Mouse (Mus musculus) hindlimb bud, embryonic 11.5 days (tissue): Measurements from ENCODE around the gene Gsg1.

ENCODE experiments used
- DNase-seq: peaks from one replicate; pipeline ENCODE4 v3.0.0-alpha.2; 2012; ENCODE audit warnings: low read depth, low spot score; ENCODE audit errors: extremely low spot score

Gene Gsg1

DNA sequence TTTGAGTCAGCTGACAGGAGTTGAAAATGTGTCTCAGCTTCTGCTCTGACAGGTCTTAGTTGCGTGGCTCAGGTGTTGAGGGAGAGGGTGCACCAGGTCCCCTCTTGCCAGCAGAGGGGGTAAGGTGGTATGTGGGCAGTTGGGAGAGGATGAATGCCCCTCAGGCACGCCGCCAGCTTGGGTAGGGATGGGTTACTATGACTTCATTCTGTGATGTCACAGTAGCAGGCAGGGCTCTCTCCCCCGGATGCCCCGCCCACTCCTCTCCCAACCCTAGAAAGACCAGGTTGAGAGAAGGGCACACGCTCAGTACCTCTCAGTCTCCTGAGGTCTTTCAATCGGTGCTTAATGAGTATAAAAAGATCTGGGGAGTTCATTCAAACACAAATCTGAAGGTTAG is at the start of gene Gsg1:
Gene Gsg1, minus strand, starts transcription at position 199 of the 400 bp plus-strand sequence.
- DNase-seq = no peak

- no peak for DNase-seq
These were observed 48.4 kb upstream of the Gsg1 start for GRCm38 (mm10) chr6:135302421-135303125.

DNA sequence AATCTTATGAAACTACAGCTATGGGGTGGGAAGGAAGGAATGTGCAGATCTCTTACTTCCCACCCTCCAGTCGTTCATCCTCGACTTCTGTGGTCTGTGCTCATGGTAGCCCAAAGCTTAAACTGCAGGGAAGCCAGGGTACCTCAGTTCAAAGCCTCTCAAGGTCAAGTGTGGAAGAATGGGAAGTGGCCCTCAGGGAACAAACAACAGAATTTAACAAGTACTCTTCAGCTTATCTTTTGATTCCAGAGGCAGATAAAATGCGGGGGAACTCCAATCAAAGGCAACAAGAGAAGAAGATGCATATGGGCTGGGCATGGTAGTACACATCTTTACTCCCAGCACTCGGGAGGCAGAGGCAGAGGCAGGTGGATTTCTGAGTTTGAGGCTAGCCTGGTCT is 46.3 kb upstream of the Gsg1 start:
- no peak for DNase-seq

GRCm38 (mm10) chr6:135299024-135299550 is 44.9 kb upstream of the Gsg1 start:
- DNase-seq = no peak

DNA sequence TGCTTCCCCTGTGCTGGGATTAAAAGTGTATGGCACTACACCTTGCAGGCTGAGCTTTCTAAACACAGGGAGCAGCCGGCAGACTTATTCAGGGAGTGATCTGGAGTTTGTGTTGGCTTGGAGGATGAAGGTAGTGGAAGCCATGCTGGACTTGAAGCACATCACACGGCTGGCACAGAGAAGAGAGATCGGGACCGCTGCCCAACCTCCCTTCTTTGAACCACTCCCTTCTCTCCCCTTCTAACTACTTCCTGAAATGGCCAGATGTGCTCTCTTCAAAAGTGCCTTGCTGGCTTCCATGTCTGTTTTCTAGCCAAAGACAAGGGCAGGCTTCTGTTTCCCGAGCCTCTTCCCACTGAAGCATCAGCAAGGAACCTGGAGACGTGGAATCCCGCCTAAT is 43.4 kb upstream of the Gsg1 start:
- no peak for DNase-seq

DNA sequence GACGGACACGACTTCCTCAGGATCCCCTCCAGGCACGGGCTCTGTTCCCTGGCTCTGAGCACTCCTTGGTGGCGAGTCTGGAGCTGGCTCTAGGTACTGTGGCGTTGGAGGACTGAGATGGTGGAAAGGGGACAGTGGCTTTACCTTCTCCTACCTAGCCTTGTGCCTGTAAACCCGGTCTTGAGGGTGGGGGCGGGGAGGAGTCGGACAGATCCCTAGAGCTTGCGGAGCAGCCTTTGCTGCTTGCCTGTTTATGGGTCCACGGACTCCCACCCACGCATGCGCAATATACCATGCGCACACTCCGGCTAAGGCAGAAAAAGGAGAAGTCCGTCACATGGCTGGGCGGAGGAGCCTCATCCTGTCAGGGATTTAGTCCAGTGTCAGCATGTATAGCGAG is 42.1 kb upstream of the Gsg1 start:
- no peak for DNase-seq

- DNase-seq = no peak
These were observed 41.1 kb upstream of the Gsg1 start for GRCm38 (mm10) chr6:135295082-135295861.

DNA sequence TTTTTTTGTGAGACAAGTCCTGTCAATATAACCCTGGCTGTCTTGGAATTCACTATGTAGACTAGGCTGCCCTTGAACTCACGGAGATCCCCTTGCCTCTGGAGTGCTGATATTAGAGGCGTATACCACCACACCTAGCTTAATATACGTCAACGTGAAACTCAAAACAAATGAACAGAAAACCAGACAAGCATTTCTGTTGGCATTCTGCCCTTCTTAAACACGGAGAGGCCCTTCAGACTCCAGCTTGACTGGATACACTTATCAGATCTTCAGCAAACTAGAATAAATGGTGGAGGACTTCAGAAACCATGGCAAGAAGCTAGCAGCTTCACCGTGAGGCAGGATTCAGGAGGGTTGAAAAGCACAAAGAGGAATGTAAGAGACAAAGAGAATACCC is 40.0 kb upstream of the Gsg1 start:
- DNase-seq = no peak

DNA sequence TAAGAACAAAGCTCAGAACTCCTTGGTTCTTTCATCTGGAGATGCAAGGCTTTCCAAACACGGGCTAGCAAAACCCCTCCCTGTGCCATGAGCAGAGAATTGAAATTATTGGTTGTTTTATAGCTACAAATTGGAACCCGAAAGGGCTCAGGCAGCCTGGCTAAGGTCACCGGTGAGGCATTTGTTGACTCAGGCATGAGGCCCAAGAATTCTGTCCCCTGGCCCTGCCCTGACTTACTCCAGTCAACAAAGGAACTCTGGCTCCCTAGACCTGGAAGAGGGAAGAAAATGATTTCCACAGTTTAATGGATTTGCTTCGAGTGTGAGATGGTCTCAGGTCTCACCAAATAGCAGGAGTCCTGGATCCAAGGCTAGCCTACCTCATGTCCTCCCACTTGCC is 38.2 kb upstream of the Gsg1 start:
- no peak for DNase-seq

GRCm38 (mm10) chr6:135279856-135280255 is 25.7 kb upstream of the Gsg1 start:
- DNase-seq = no peak

DNA sequence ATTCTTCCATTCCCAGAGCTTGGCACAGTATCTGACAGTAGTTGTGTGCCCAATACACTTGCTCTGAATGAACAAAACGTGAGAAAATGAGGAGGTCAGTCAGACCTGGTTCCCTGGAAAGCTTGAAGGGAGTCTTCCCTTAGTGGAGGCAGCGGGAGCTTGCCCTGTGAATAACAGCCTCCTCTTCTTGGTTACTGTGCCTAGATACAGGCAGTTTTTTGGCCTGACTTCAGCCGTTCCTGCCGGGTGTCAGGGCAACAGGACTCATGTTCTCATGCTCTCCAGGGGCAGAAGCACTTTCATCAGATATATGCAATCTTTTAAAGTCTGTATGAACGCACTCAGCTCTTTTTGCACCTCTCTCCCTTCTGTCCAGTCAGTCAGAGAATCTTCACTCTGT is 25.1 kb upstream of the Gsg1 start:
- DNase-seq = no peak

- DNase-seq = no peak
These were observed 24.2 kb upstream of the Gsg1 start for GRCm38 (mm10) chr6:135278302-135278701.

- DNase-seq = no peak
These were observed 22.5 kb upstream of the Gsg1 start for GRCm38 (mm10) chr6:135276474-135277295.

DNA sequence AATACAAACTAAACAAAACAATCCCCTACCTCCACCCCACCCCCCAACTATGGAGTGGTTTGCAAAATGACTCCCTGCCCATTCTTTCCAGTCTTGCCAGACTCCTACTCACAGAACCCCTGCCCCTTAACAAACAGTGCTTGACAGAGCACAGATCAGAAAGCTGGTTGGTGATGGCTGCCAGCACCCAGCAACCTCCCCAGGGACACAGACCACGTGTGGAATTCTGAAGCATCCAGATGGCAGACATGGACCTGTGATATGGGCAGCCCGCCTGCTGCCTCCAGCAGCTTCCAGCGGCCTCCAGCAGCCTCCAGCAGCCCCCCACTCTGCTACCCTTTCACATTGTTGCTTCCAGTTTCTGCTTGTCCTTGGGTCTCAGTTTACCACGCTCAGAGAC is 21.1 kb upstream of the Gsg1 start:
- no peak for DNase-seq

GRCm38 (mm10) chr6:135273066-135273465 is 18.9 kb upstream of the Gsg1 start:
- DNase-seq = no peak

- DNase-seq = no peak
These were observed 17.6 kb upstream of the Gsg1 start for GRCm38 (mm10) chr6:135271761-135272160.

- no peak for DNase-seq
These were observed 15.5 kb upstream of the Gsg1 start for GRCm38 (mm10) chr6:135269626-135270025.

GRCm38 (mm10) chr6:135268392-135268791 is 14.2 kb upstream of the Gsg1 start:
- no peak for DNase-seq

- DNase-seq = no peak
These were observed 13.1 kb upstream of the Gsg1 start for GRCm38 (mm10) chr6:135267221-135267620.

DNA sequence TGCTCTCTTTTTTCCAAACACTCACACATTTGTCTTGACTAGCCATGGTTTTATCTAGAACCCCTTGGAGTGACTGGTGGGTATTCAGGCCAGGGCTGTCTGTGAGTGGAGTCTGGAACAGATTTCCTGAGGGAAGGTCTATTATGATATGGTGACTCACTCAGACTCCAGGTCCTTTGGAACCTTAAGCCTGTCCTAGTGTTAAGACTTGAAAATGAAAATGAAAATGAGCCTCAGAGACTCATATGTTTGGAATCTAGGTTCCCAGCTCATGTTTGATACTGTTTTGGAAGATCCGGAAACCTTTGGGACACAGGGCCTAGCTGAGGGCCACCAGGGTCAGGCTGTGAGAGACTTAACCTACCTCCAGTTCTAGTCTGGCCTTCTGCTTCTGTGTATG is 11.9 kb upstream of the Gsg1 start:
- no peak for DNase-seq

DNA sequence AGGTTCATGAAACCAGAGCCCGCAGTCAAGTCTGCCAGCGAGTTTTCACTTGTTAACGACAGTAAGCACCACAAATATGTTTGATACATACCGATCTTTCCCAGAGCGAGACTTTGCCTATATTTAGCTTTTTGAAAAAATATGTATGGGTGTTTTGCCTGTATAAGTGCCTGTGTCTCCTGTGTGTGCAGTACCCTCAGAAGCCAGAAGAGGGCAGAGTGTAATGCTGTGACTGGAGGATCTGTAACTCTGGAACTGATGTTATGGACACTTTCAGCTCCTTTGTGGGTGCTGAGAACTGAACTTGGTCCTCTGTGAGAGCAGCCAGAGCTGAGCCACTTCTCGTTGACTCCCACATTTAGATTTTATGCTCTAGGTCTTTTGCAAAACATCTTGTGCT is 10.0 kb upstream of the Gsg1 start:
- DNase-seq = no peak
